Mouse (Mus musculus) liver, postnatal 0 days (tissue): ENCODE measurements at regions not wholly inside any gene's neighbourhood (a gene's known extent, or its start where the extent isn't known, plus 50 kb on each side); places are given as distances from the start of the nearest gene placed in this dataset.
A peak's percentile ranks its signal among the peaks of the same experiment; 100 is the strongest.

ENCODE experiments used
- ATAC-seq: fragments of 200-750 bp; cut with Nextera tagmentation; 2 replicates; pipeline ENCODE4 v1.8.0; 2017; ENCODE audit warnings: mild to moderate bottlenecking, moderate library complexity
- DNase-seq: peaks from one replicate; pipeline ENCODE4 v3.0.0-alpha.2; 2016
- H3K27ac ChIP-seq: fragments of 300-500 bp; sonication (generic); 2 replicates; pipeline ENCODE4 v1.5.1; 2014; ENCODE audit warnings: antibody characterized with exemption, moderate library complexity, mild to moderate bottlenecking, low read depth
- H3K27me3 ChIP-seq: fragments of 300-500 bp; sonication (generic); 2 replicates; pipeline ENCODE4 v1.6.1; 2014; ENCODE audit warnings: low read length, control low read depth, mixed read lengths; ENCODE audit not compliant: insufficient read depth
- H3K36me3 ChIP-seq: fragments of 300-500 bp; sonication (generic); replicated peaks from 2 replicates; pipeline ENCODE4 v1.6.1; 2014; ENCODE audit warnings: mild to moderate bottlenecking, control low read depth, low read length, moderate library complexity, mixed read lengths; ENCODE audit not compliant: insufficient read depth
- H3K4me1 ChIP-seq: fragments of 300-500 bp; sonication (generic); 2 replicates; pipeline ENCODE4 v1.6.1; 2014; ENCODE audit warnings: antibody characterized with exemption, mild to moderate bottlenecking, control low read depth; ENCODE audit not compliant: insufficient read depth
- H3K4me2 ChIP-seq: fragments of 300-500 bp; sonication (generic); 2 replicates; pipeline ENCODE4 v1.6.1; 2014; ENCODE audit warnings: low read depth, mild to moderate bottlenecking, low read length, moderate library complexity, mixed read lengths
- H3K4me3 ChIP-seq: fragments of 300-500 bp; sonication (generic); 2 replicates; pipeline ENCODE4 v1.5.1; 2014; ENCODE audit warnings: low read depth, low read length
- H3K9ac ChIP-seq: fragments of 300-500 bp; sonication (generic); replicated peaks from 2 replicates; pipeline ENCODE4 v1.6.1; 2014; ENCODE audit warnings: mild to moderate bottlenecking, moderate library complexity
- H3K9me3 ChIP-seq: fragments of 300-500 bp; sonication (generic); 2 replicates; pipeline ENCODE4 v1.6.1; 2016; ENCODE audit warnings: mild to moderate bottlenecking, control low read depth, low read length, mixed read lengths
- CTCF ChIP-seq: sonication (generic); IDR thresholded peaks from 2 replicates; pipeline ENCODE4 v1.5.1; 2016; ENCODE audit warnings: antibody characterized with exemption, low read depth
- EP300 ChIP-seq: IDR thresholded peaks from 2 replicates; pipeline ENCODE4 v1.6.1; 2016; ENCODE audit warnings: antibody characterized with exemption, low read depth, mild to moderate bottlenecking
- WGBS: fragments of 180-500 bp; shearing (Covaris S2); extraction: QIAGEN DNeasy Blood & Tissue Kit; methylation state at CpG from one replicate; pipeline ENCODE4 v1.1.7; 2014; ENCODE audit not compliant: insufficient replicate concordance; 5-methylcytosine and 5-hydroxymethylcytosine counted together

DNA sequence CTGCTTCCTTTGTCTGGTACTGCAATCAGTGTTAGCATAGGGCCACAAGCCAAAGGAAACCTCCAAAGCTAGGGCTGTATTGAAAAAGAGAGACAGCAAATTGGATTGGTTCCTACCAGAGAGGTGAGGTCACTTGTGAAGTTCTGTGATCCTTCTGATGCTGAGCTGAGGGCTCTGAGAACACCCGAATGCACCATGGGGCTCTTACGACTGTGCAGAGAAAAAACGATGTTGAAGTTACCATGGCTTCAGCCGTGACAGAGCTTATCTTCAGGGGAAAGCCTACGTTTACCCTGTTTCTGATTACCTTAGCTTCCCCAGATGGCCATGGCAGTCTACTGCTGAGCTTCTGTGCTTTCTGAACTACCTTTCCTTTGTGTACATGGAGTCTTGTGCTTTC is 53.9 kb upstream of the Fmo9 start:
- Histone ChIP-seq H3K27me3 (no peaks in the 10 kb centered on the region), H3K9me3 (no peaks in the 10 kb centered on the region), H3K4me3 (no peak overlapping the region), H3K4me1 (no peaks in the 10 kb centered on the region), H3K4me2 (no peak overlapping the region), H3K9ac (no peak overlapping the region), H3K27ac (no peak overlapping the region), H3K36me3 (no peaks in the 10 kb centered on the region)
- TF ChIP-seq CTCF (no peak), EP300 (no peak)
- DNase-seq (no peak), ATAC-seq (no peak)
- WGBS, result 48% methylated on average over 5 of the region's 5 CpGs

DNA sequence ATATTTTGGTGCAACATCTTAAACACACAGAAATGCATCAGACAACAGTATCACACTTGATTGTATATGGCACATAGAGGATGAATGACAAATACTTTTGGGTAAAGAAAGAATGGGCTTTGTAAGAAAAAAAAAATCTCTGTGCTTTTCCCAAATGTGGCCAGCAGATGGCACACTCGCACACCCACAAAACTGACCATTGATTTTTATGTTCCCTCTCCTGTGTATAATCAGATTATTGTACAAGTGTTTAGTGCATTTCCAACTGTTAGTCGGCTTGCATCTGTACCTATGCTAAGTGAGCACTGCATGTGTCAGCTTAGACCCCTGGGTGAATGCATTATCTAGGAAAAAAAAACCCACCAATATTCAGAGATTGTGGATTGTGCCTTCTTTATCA is 56.4 kb upstream of the Fmo9 start:
- WGBS, result 5% methylated on average over 2 of the region's 2 CpGs
- Histone ChIP-seq H3K36me3 (no peaks in the 10 kb centered on the region), H3K27me3 (no peaks in the 10 kb centered on the region), H3K9ac (no peak overlapping the region), H3K9me3 (no peaks in the 10 kb centered on the region), H3K4me2 (no peak overlapping the region), H3K4me3 (no peak overlapping the region), H3K4me1 (no peaks in the 10 kb centered on the region), H3K27ac (no peak overlapping the region)
- TF ChIP-seq EP300 (no peak), CTCF (peak; percentile 70)
- ATAC-seq (no peak), DNase-seq (peak; percentile 29)

DNA sequence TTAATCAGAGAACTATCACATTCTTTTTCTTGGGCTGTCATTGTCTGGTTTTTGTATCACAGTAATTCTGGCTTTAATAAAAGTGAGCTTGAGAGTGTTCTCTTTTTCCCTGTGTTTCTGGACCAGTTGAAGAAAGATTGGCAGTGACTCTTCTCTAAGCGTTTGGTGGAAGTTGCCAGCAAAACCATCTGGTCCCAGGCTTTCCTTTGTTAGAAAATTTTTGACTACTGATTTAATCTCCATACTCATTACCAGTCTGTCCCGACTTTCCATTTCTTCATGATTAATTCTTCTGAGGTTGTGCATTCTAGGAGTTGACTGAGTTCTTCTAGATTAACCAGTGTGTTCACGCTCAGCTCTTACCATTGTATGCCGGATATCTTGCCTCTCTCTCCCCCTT is 68.6 kb upstream of the Fmo9 start:
- no peaks in the 10 kb centered on the region for H3K9me3 ChIP-seq
- no peak overlapping the region for H3K9ac ChIP-seq
- H3K4me1 ChIP-seq, result no peaks in the 10 kb centered on the region
- no peaks in the 10 kb centered on the region for H3K27me3 ChIP-seq
- H3K36me3 ChIP-seq, result no peaks in the 10 kb centered on the region
- no peak overlapping the region for H3K4me3 ChIP-seq
- H3K4me2 ChIP-seq, result no peak overlapping the region
- ATAC-seq, result no peak
- TF ChIP-seq CTCF (no peak), EP300 (no peak)
- DNase-seq, result no peak
- 74% methylated on average over 4 of the region's 4 CpGs for WGBS
- H3K27ac ChIP-seq, result no peak overlapping the region

DNA sequence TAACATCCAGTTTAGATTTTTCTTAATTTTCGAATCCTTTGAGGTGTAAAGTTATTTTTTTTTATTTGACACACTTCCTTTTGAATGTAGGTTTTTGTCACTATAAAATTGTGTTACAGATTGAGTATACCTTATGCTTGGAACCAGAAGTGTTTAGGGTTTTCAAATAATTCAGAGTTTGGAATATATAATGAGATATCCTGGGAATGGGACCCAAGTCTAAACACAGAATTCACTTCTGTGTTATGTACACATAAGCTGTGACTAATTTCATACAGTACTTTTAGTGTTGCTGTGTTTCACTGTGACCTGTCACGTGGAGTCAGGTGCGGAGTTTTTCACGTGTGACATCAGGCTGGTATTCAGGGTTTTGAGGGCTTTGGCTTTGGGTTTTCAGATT is 69.1 kb upstream of the Fmo9 start:
- Histone ChIP-seq H3K36me3 (no peaks in the 10 kb centered on the region), H3K9ac (no peak overlapping the region), H3K27ac (no peak overlapping the region), H3K4me1 (no peaks in the 10 kb centered on the region), H3K4me2 (no peak overlapping the region), H3K4me3 (no peak overlapping the region), H3K27me3 (no peaks in the 10 kb centered on the region), H3K9me3 (no peaks in the 10 kb centered on the region)
- 71% methylated on average over 4 of the region's 4 CpGs for WGBS
- TF ChIP-seq CTCF (no peak), EP300 (no peak)
- DNase-seq (no peak), ATAC-seq (no peak)

DNA sequence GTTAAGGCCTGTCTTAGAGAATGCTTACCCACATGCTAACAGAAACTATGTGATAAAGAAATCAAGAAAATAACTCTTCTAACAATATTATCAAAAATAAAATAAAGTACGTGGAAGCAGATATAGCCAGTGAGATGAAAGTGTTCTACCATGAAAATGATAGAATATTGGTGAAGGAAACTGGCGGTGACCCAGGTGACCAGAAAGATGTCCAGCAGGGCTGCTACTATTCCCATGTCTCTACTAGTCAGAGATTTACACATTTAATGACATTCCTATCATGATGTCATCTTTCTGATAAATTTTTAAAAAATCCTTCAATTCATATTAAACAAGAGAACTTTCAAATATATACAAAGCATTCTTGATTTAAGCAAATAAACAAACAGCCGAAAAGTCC is 69.8 kb upstream of the Fmo9 start:
- Histone ChIP-seq H3K4me1 (no peaks in the 10 kb centered on the region), H3K4me3 (no peak overlapping the region), H3K4me2 (no peak overlapping the region), H3K9ac (no peak overlapping the region), H3K9me3 (no peaks in the 10 kb centered on the region), H3K27ac (no peak overlapping the region), H3K36me3 (no peaks in the 10 kb centered on the region), H3K27me3 (no peaks in the 10 kb centered on the region)
- DNase-seq, result no peak
- no peak for ATAC-seq
- TF ChIP-seq CTCF, result no peak
- TF ChIP-seq EP300, result no peak
- WGBS, result 82% methylated on average over 3 of the region's 3 CpGs

DNA sequence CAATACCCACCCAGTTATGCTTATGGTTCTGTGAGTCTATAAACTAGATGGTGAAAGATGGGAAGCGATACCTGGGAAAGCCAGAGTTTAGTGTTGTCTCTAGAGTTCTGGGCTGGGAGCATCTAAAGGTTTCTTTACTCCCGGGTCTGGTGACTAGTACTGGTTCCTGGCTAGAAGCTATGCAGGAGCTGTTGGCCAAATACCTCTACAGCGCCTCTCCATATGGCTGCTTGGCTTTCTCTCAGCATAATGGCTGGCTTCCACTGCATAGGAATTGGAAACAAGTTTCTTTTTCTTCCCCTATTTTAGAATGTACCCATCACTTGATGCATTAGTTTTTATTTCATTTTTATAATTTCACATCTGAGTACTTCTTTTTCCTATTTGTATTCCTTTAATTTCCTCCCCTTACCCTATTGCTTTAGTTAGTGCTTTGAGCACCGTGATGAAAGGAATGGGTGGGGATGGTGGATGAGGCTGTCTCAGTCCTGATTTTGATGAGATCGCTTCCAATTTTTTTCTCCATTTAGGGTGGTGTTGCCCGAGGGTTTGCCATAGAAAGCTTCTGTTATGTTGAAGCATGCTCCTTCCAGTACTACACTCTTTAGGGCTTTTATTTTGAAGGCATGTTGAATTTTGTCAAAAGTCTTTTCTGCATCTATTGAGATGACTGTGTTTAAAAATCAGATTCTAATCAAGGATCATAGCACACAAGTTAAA is 71.5 kb upstream of the Fmo9 start:
- no peak for ATAC-seq
- no peak overlapping the region for H3K4me2 ChIP-seq
- WGBS, result 72% methylated on average over 6 of the region's 6 CpGs
- no peaks in the 10 kb centered on the region for H3K4me1 ChIP-seq
- no peaks in the 10 kb centered on the region for H3K9me3 ChIP-seq
- no peak overlapping the region for H3K9ac ChIP-seq
- H3K36me3 ChIP-seq, result no peaks in the 10 kb centered on the region
- H3K4me3 ChIP-seq, result no peak overlapping the region
- no peaks in the 10 kb centered on the region for H3K27me3 ChIP-seq
- no peak for DNase-seq
- H3K27ac ChIP-seq, result no peak overlapping the region
- TF ChIP-seq EP300 (no peak), CTCF (no peak)
